Mouse (Mus musculus) kidney, postnatal 0 days (tissue): ENCODE measurements around the gene Ift27. TPM values are rescaled to one million over a fixed set of nuclear protein-coding genes. Genes with fewer than 3 reads are reported as not detected.

Experiments used
- ATAC-seq: fragments of 200-750 bp; cut with Nextera tagmentation; replicated peaks from 2 replicates; pipeline ENCODE4 v1.8.0; 2017; ENCODE audit warnings: low read depth, moderate number of reproducible peaks, moderate TSS enrichment, moderate library complexity; ENCODE audit not compliant: low FRiP score
- DNase-seq: peaks from one replicate; pipeline ENCODE4 v3.0.0-alpha.2; 2016; ENCODE audit warnings: low spot score
- H3K27ac ChIP-seq: fragments of 300-500 bp; sonication (generic); 2 replicates; pipeline ENCODE4 v1.5.1; 2014; ENCODE audit warnings: mild to moderate bottlenecking
- H3K27me3 ChIP-seq: fragments of 300-500 bp; sonication (generic); 2 replicates; pipeline ENCODE4 v1.6.1; 2014; ENCODE audit warnings: low read length, mixed read lengths; ENCODE audit not compliant: insufficient read depth
- H3K36me3 ChIP-seq: fragments of 300-500 bp; sonication (generic); 2 replicates; pipeline ENCODE4 v1.6.1; 2014; ENCODE audit warnings: low read length, mixed read lengths; ENCODE audit not compliant: insufficient read depth
- H3K4me1 ChIP-seq: fragments of 300-500 bp; sonication (generic); replicated peaks from 2 replicates; pipeline ENCODE4 v1.6.1; 2014; ENCODE audit warnings: antibody characterized with exemption, low read length, mixed read lengths; ENCODE audit not compliant: insufficient read depth
- H3K4me2 ChIP-seq: fragments of 300-500 bp; sonication (generic); 2 replicates; pipeline ENCODE4 v1.6.1; 2014; ENCODE audit warnings: mild to moderate bottlenecking, low read length, moderate library complexity, mixed read lengths
- H3K4me3 ChIP-seq: fragments of 300-500 bp; sonication (generic); replicated peaks from 2 replicates; pipeline ENCODE4 v1.5.1; 2014; ENCODE audit warnings: low read depth, low read length
- H3K9ac ChIP-seq: fragments of 300-500 bp; sonication (generic); 2 replicates; pipeline ENCODE4 v1.6.1; 2014; ENCODE audit warnings: low read depth, low read length
- H3K9me3 ChIP-seq: fragments of 300-500 bp; sonication (generic); replicated peaks from 2 replicates; pipeline ENCODE4 v1.6.1; 2016; ENCODE audit warnings: low read length, inconsistent platforms, mixed read lengths
- CTCF ChIP-seq: IDR thresholded peaks from 2 replicates; pipeline ENCODE4 v1.5.1; 2016; ENCODE audit warnings: antibody characterized with exemption, low read depth, mild to moderate bottlenecking, moderate library complexity
- WGBS: fragments of 180-500 bp; shearing (Covaris S2); extraction: QIAGEN DNeasy Blood & Tissue Kit; methylation state at CpG from one replicate; pipeline ENCODE4 v1.1.7; 2014; 5-methylcytosine and 5-hydroxymethylcytosine counted together
- polyA plus RNA-seq: library from polyadenylated mRNA; unstranded; fragments of >200 nt; fragmentation: Nextera tagmentation; extraction: Ambion mirVana; gene quantifications from 2 replicates; pipeline ENCODE4 v1.2.1, GENCODE M21; 2015

Ift27 gene
- 74.7 and 82.9 TPM in 2 replicates for polyA plus RNA-seq

- H3K9me3 ChIP-seq = no peaks in the 10 kb centered on the region
- DNase-seq = peak; percentile 100
- no peak within 1 kb of the TSS for H3K27ac ChIP-seq
- no peaks in the 10 kb centered on the region for H3K36me3 ChIP-seq
- H3K4me3 ChIP-seq = peak within 1 kb of the TSS; percentile 60
- 0 out of 2 replicates have a peak, but pooled peaks have one; percentile 16 for TF ChIP-seq CTCF
- WGBS = under 1% methylated on average over 40 of the region's 40 CpGs
- H3K4me1 ChIP-seq = 0 out of 2 replicates have a peak, but pooled peaks cover 7% of the 10 kb centered on the region
- H3K9ac ChIP-seq = peak within 1 kb of the TSS; percentile 65
- H3K4me2 ChIP-seq = peak within 1 kb of the TSS; percentile 93
- peak; percentile 96 for ATAC-seq
- no peaks in the 10 kb centered on the region for H3K27me3 ChIP-seq
Observed at GRCm38 (mm10) chr15:78173972-78174886, at the start of gene Ift27. Gene Ift27, minus strand, starts transcription at chr15:78174107.

DNA sequence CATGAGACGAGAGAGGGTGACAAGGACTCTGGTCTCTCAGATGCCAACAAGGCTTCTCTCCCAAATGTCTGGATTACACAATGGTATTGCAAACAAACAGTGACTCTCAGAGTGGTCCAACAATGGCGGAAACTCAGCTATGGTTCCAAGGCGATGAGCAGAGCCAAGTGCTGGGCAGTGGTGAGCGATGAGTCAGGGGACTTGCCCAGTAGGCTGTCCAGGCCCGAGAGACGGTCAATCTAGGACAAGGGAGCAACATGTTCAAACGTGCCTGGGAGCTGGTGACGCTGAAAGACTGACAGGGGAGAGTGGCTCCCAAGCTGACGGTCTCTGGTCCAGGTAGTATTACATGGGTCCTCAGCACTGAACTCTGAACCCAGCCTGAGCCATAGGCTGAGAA lies 41.4 kb upstream of the Ift27 start:
- DNase-seq (no peak), ATAC-seq (no peak)
- Histone ChIP-seq H3K4me2 (no peak overlapping the region), H3K36me3 (no peaks in the 10 kb centered on the region), H3K27me3 (no peaks in the 10 kb centered on the region), H3K4me3 (no peak overlapping the region), H3K4me1 (no peaks in the 10 kb centered on the region), H3K9ac (no peak overlapping the region), H3K9me3 (no peaks in the 10 kb centered on the region), H3K27ac (no peak overlapping the region)
- no peak for TF ChIP-seq CTCF
- WGBS = 81% methylated on average over 9 of the region's 9 CpGs

- H3K27ac ChIP-seq = no peak overlapping the region
- H3K36me3 ChIP-seq = no peaks in the 10 kb centered on the region
- H3K4me1 ChIP-seq = no peaks in the 10 kb centered on the region
- H3K4me2 ChIP-seq = no peak overlapping the region
- TF ChIP-seq CTCF = no peak
- no peak for DNase-seq
- ATAC-seq = no peak
- no peak overlapping the region for H3K4me3 ChIP-seq
- 79% methylated on average over 8 of the region's 8 CpGs for WGBS
- no peak overlapping the region for H3K9ac ChIP-seq
- no peaks in the 10 kb centered on the region; the same call in 1 of the 2 replicates for H3K9me3 ChIP-seq
- H3K27me3 ChIP-seq = no peaks in the 10 kb centered on the region
Observed at GRCm38 (mm10) chr15:78211367-78211766, 37.5 kb upstream of the Ift27 start.

DNA sequence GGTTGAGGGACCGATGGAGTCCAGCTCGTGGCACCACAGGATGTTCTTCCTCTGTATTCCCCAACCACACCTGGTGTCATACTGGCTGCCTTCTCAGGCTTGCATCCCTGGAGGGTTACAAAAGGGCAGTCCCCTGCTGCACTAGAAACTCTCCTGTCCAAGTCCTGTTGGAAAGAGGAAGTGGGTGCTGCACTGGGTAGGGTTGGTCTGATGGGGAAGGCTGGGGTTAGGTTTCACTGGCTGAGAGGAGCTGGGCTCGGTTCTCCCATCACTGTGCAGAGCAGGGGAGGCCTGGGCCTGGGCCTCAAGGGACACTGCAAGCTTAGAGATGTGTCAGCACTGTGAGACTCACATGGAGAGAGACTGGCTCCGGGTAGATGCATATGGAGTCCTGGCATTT lies 36.3 kb upstream of the Ift27 start:
- Histone ChIP-seq H3K4me1 (no peaks in the 10 kb centered on the region), H3K9me3 (no peaks in the 10 kb centered on the region; the same call in 1 of the 2 replicates), H3K36me3 (no peaks in the 10 kb centered on the region), H3K4me3 (no peak overlapping the region), H3K4me2 (no peak overlapping the region), H3K27ac (no peak overlapping the region), H3K27me3 (peaks cover 3% of the 10 kb centered on the region; the same call in 1 of the 2 replicates), H3K9ac (no peak overlapping the region)
- no peak for TF ChIP-seq CTCF
- DNase-seq = no peak
- no peak for ATAC-seq
- 75% methylated on average over 4 of the region's 4 CpGs for WGBS

- no peaks in the 10 kb centered on the region; the same call in 1 of the 2 replicates for H3K9me3 ChIP-seq
- ATAC-seq (no peak), DNase-seq (no peak)
- H3K9ac ChIP-seq = no peak within 1 kb of the TSS
- WGBS = 82% methylated on average over 7 of the region's 7 CpGs
- no peak within 1 kb of the TSS for H3K4me2 ChIP-seq
- no peaks in the 10 kb centered on the region for H3K36me3 ChIP-seq
- H3K4me1 ChIP-seq = no peaks in the 10 kb centered on the region
- peaks cover 24% of the 10 kb centered on the region for H3K27me3 ChIP-seq
- no peak within 1 kb of the TSS for H3K4me3 ChIP-seq
- H3K27ac ChIP-seq = no peak within 1 kb of the TSS
- TF ChIP-seq CTCF = no peak
Observed at GRCm38 (mm10) chr15:78206312-78206711, 32.4 kb upstream of the Ift27 start, which contains the start of gene Pvalb. Gene Pvalb, minus strand, starts transcription at chr15:78206400.

- ATAC-seq (no peak), DNase-seq (peak; percentile 14)
- Histone ChIP-seq H3K4me2 (no peak overlapping the region), H3K4me3 (no peak overlapping the region), H3K9me3 (no peaks in the 10 kb centered on the region; the same call in 1 of the 2 replicates), H3K36me3 (no peaks in the 10 kb centered on the region), H3K27ac (no peak overlapping the region), H3K9ac (no peak overlapping the region), H3K4me1 (no peaks in the 10 kb centered on the region), H3K27me3 (peaks cover 24% of the 10 kb centered on the region)
- WGBS = 37% methylated on average over 3 of the region's 3 CpGs
- peak; percentile 46; the same call in 1 of the 2 replicates for TF ChIP-seq CTCF
Observed at GRCm38 (mm10) chr15:78205192-78205591, 31.3 kb upstream of the Ift27 start.
